Mouse (Mus musculus) heart, postnatal 0 days (tissue): Measurements from ENCODE around the gene Slc8b1. TPM values are rescaled to one million over a fixed set of nuclear protein-coding genes. Genes with fewer than 3 reads are reported as not detected.

Experiments
- ATAC-seq: fragments of 200-750 bp; cut with Nextera tagmentation; 2 replicates; pipeline ENCODE4 v1.8.0; 2017; ENCODE audit warnings: low read depth, moderate number of reproducible peaks, moderate library complexity; ENCODE audit not compliant: insufficient read depth
- DNase-seq: peaks from one replicate; pipeline ENCODE4 v3.0.0-alpha.2; 2016; ENCODE audit warnings: low spot score
- H3K27ac ChIP-seq: fragments of 300-500 bp; sonication (generic); 2 replicates; pipeline ENCODE4 v1.5.1; 2014; ENCODE audit warnings: low read depth, mild to moderate bottlenecking
- H3K27me3 ChIP-seq: fragments of 300-500 bp; sonication (generic); 2 replicates; pipeline ENCODE4 v1.6.1; 2014; ENCODE audit warnings: low read length, mixed read lengths; ENCODE audit not compliant: control insufficient read depth, insufficient read depth
- H3K36me3 ChIP-seq: fragments of 300-500 bp; sonication (generic); replicated peaks from 2 replicates; pipeline ENCODE4 v1.6.1; 2014; ENCODE audit warnings: low read length, mixed read lengths; ENCODE audit not compliant: control insufficient read depth, insufficient read depth
- H3K4me1 ChIP-seq: fragments of 300-500 bp; sonication (generic); 2 replicates; pipeline ENCODE4 v1.6.1; 2014; ENCODE audit warnings: antibody characterized with exemption; ENCODE audit not compliant: control insufficient read depth, insufficient read depth
- H3K4me2 ChIP-seq: fragments of 300-500 bp; sonication (generic); 2 replicates; pipeline ENCODE4 v1.6.1; 2014; ENCODE audit warnings: low read depth, mild to moderate bottlenecking, low read length, moderate library complexity
- H3K4me3 ChIP-seq: fragments of 300-500 bp; sonication (generic); 2 replicates; pipeline ENCODE4 v1.5.1; 2014; ENCODE audit warnings: low read depth, low read length
- H3K9ac ChIP-seq: fragments of 300-500 bp; sonication (generic); replicated peaks from 2 replicates; pipeline ENCODE4 v1.6.1; 2014; ENCODE audit warnings: low read depth, low read length, mixed read lengths
- H3K9me3 ChIP-seq: fragments of 300-500 bp; sonication (generic); replicated peaks from 2 replicates; pipeline ENCODE4 v1.6.1; 2016; ENCODE audit warnings: low read length; ENCODE audit not compliant: control insufficient read depth
- CTCF ChIP-seq: IDR thresholded peaks from 2 replicates; pipeline ENCODE4 v1.5.1; 2016; ENCODE audit warnings: antibody characterized with exemption, control low read depth, low read depth
- EP300 ChIP-seq: IDR thresholded peaks from 2 replicates; pipeline ENCODE4 v1.6.1; 2016; ENCODE audit warnings: antibody characterized with exemption, low read depth
- WGBS: fragments of 180-500 bp; shearing (Covaris S2); extraction: QIAGEN DNeasy Blood & Tissue Kit; methylation state at CpG from one replicate; pipeline ENCODE4 v1.1.7; 2014; 5-methylcytosine and 5-hydroxymethylcytosine counted together
- polyA plus RNA-seq: library from polyadenylated mRNA; unstranded; fragments of >200 nt; fragmentation: Nextera tagmentation; extraction: Ambion mirVana; gene quantifications from 2 replicates; pipeline ENCODE4 v1.2.1, GENCODE M21; 2015
- total RNA-seq: library from RNA; depleted of rRNA; stranded (reverse); fragments of >200 nt; gene quantifications from 2 replicates; pipeline ENCODE4 v1.2.3, GENCODE M21; 2014; ENCODE audit warnings: low replicate concordance

The Slc8b1 gene
- total and polyA plus RNA-seq, 2 experiments from 2014 or later: 3.6 to 16.0 TPM

GRCm38 (mm10) chr5:120571056-120571740 lies 60.2 kb downstream of the Slc8b1 start:
- Histone ChIP-seq H3K36me3 (no peaks in the 10 kb centered on the region), H3K9me3 (no peaks in the 10 kb centered on the region), H3K27me3 (no peaks in the 10 kb centered on the region), H3K9ac (no peak overlapping the region), H3K4me2 (no peak overlapping the region), H3K27ac (no peak overlapping the region), H3K4me1 (peaks cover 33% of the 10 kb centered on the region), H3K4me3 (no peak overlapping the region)
- 60% methylated on average over 14 of the region's 14 CpGs for WGBS
- DNase-seq: no peak
- ATAC-seq: no peak
- no peak for TF ChIP-seq EP300
- no peak for TF ChIP-seq CTCF

DNA sequence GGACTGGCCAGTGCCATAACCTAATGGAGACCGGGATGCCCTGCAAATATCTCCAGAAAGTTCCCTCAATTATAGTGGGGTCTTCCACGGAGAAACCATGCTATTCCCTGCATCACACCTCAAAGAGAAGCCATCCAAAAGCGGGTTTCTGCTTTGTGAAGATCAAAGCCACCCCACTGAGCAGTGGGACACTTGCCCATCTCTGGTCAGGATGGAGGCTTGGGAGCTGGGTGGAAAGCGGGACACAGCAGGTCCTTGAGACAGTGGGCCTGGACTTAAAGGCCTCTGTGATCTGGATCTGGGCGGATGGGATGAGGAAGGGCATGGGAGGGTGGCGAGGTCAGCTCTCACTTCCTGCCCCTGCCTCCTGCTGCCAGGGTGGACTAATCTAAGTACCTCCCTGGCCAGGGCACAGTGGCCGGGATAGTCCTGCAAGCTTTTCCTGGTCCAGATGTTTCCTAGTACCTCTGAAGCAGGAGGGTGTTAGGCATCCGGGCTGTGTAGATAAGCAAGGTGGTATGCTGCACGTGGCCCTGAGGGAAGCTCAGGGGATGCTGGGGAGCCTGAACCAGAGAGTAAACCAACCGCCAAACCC lies 63.6 kb downstream of the Slc8b1 start:
- no peaks in the 10 kb centered on the region for H3K36me3 ChIP-seq
- TF ChIP-seq EP300 (no peak), CTCF (no peak)
- H3K4me2 ChIP-seq: no peak overlapping the region
- WGBS: 66% methylated on average over 10 of the region's 10 CpGs
- H3K4me1 ChIP-seq: peaks cover 12% of the 10 kb centered on the region
- H3K4me3 ChIP-seq: no peak overlapping the region
- ATAC-seq (no peak), DNase-seq (no peak)
- no peaks in the 10 kb centered on the region for H3K27me3 ChIP-seq
- no peak overlapping the region for H3K27ac ChIP-seq
- H3K9ac ChIP-seq: no peak overlapping the region
- no peaks in the 10 kb centered on the region for H3K9me3 ChIP-seq

DNA sequence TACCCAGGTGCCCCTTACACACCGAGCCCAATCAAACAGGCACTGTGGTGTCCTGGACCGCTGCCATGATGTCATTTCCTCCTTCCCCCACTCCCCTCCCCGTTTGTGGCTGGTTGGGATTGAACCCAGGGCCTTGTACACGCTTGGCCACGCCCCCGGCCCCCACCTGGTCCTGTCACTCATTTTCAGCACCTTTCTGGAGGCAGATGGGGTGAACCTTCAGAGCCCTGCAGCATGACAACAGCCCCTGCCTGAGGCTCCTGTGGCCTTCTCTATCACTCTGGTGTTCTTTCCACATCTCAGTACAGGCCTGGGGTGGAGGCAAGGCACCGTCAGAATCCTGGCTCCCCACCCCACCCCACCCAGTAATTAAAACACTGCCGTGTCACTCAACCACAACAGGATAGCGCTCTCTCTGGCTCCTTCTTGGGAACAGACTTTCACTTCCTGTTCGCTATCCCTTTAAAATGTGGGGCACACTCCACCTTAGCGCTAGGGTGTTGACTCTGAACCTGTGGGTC lies 65.9 kb downstream of the Slc8b1 start:
- WGBS: 75% methylated on average over 11 of the region's 11 CpGs
- no peaks in the 10 kb centered on the region for H3K36me3 ChIP-seq

GRCm38 (mm10) chr5:120577935-120578441 lies 67.0 kb downstream of the Slc8b1 start:
- DNase-seq (no peak), ATAC-seq (no peak)
- peaks cover 3% of the 10 kb centered on the region for H3K36me3 ChIP-seq
- peaks cover 8% of the 10 kb centered on the region for H3K4me1 ChIP-seq
- no peaks in the 10 kb centered on the region for H3K27me3 ChIP-seq
- H3K9me3 ChIP-seq: no peaks in the 10 kb centered on the region
- TF ChIP-seq EP300 (no peak), CTCF (no peak)
- H3K4me3 ChIP-seq: no peak overlapping the region
- no peak overlapping the region for H3K9ac ChIP-seq
- H3K4me2 ChIP-seq: no peak overlapping the region
- WGBS: 62% methylated on average over 10 of the region's 10 CpGs
- H3K27ac ChIP-seq: peak overlapping the region; percentile 75; the same call in 1 of the 2 replicates

More for the DNA sequence above, 65.9 kb downstream of the Slc8b1 start:
- no peak for ATAC-seq
- DNase-seq: no peak
- Histone ChIP-seq H3K4me3 (no peak overlapping the region), H3K4me2 (no peak overlapping the region), H3K27me3 (no peaks in the 10 kb centered on the region), H3K9me3 (no peaks in the 10 kb centered on the region), H3K9ac (no peak overlapping the region), H3K27ac (no peak overlapping the region), H3K4me1 (peaks cover 4% of the 10 kb centered on the region)
- TF ChIP-seq CTCF (no peak), EP300 (no peak)

GRCm38 (mm10) chr5:120578504-120579081 lies 67.6 kb downstream of the Slc8b1 start:
- no peaks in the 10 kb centered on the region for H3K27me3 ChIP-seq
- peaks cover 8% of the 10 kb centered on the region for H3K4me1 ChIP-seq
- DNase-seq: peak; percentile 77
- 52% methylated on average over 12 of the region's 12 CpGs for WGBS
- H3K4me3 ChIP-seq: no peak overlapping the region
- TF ChIP-seq EP300: no peak
- no peak for TF ChIP-seq CTCF
- no peaks in the 10 kb centered on the region for H3K9me3 ChIP-seq
- peaks cover 9% of the 10 kb centered on the region for H3K36me3 ChIP-seq
- H3K27ac ChIP-seq: peak overlapping the region; percentile 75
- peak; percentile 55 for ATAC-seq
- peak overlapping the region; percentile 32; the same call in 1 of the 2 replicates for H3K9ac ChIP-seq
- peak overlapping the region; percentile 35 for H3K4me2 ChIP-seq
